Mouse (Mus musculus) cerebellum, adult 8-10 months (tissue): ENCODE measurements around the gene Gm28269.

ENCODE experiments used
- DNase-seq: peaks from one replicate; pipeline ENCODE4 v3.0.0; 2022

The Gm28269 gene

DNA sequence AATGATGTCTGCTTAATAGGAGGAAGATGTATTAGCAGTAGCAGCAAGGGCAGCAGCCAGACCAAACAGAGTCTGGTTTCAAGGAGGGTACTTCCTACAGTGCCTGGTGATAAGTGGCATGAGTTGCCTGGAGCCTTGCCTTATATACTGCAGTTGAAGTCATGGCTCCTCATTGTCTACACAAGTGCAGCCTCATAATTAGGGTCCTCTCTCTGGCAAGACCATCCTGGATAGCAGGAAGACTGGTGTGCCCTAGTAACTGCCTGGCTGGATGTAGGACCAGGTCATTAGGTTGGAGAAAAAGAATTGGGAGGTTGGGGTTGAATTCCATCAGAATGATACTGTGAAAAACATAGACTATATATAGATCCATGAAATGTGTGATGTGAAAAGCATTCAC is at the start of gene Gm28269:
Gm28269 (minus strand) TSS at position 101 of the 400 bp plus-strand sequence.
- DNase-seq = no peak

DNA sequence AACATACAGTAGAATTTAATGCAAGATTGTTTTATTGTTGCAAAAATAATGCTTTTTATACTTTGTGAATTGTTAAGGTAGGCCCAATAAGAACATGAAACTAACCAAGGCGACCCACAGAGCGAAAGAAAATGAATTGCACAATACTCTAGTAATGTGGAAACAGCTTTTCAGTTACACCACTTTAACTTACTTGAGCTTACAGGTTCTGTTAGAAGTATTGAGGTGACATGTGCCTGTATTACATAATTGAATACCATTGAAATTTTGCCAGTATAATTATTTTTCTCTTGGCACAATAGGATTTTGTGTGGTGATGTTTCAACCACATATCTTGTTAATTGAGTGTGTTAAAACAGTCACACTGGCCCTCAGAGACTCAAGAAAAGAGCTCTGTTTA is 28.0 kb downstream of the Gm28269 start:
- no peak for DNase-seq

DNA sequence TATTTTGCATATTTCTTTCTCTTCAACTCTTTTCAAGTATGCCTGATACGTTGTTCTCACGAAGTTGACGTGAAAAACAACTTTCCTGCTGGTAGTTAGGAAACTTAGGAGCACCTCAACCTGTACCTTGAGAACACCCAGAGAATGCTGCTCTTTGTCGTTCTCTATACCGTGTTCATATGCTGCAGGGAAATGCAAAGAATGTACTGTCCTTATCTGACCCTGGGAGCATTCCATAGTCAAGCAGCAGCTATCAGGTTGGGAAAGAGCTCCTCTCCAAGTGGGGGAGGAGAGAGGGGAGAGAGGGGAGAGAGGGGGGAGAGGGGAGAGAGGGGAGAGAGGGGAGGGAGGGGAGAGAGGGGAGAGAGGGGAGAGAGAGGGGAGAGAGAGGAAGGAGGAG is 29.6 kb downstream of the Gm28269 start:
- DNase-seq = no peak

DNA sequence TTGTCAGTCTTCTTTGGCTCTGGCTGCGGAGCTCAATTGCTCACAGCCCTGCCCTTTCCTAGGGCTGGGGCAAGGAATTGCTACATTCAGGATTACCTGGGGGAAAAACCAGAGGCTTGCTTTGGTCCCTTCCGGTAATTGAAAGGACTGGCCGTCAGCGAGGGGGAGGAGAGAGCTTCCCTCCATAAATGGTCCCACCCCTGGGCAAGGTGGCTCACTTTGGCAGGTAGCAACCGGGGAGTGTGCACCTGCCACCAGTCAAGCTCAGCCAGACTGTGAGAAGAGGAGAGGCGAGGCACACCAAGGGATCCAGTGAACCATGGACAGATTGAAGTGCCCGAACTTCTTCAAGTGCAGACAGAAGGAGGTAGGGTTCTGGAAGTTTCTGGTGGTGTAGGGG is 30.1 kb downstream of the Gm28269 start, which contains the start of gene Slc6a14:
Slc6a14 (plus strand) TSS at position 68 of the 400 bp plus-strand sequence.
- no peak for DNase-seq

DNA sequence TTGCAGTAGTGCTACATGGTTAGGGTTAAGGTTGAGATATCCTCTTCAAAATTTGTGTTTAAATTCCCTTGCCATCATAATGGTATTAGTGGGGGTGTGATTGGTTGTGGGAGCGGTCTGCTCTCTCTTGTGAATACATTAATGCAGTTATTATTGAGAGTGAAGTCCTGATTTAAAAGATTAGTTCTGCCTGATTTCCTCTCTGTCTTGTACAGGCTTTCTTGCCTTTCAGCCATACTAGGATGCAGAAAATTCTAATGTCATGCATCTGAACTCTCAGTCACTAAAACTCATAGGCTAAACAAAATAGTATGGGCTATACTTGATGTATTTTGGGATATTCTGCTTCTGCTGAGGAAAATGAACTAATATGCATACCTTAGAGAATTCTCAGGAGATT is 40.4 kb downstream of the Gm28269 start:
- DNase-seq = no peak

DNA sequence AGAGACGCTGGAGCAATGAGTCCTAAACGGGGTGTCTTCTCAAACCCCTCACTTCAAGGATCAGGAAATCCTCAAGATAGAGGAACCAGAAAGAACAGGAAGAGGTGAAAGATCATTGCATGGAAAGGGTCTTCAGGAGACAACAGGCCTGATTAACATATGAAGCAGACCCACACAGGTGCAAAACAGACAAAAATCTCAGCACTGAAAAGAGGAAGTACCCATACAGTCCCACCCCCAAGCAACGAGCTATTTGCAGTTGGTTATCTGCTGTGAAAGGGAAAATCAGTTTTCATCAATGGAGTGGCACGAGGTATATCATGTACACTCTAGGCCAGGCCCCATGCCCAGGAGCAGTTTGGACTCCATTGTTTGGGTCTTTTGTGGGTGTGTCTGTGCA is 43.3 kb downstream of the Gm28269 start:
- DNase-seq = no peak

DNA sequence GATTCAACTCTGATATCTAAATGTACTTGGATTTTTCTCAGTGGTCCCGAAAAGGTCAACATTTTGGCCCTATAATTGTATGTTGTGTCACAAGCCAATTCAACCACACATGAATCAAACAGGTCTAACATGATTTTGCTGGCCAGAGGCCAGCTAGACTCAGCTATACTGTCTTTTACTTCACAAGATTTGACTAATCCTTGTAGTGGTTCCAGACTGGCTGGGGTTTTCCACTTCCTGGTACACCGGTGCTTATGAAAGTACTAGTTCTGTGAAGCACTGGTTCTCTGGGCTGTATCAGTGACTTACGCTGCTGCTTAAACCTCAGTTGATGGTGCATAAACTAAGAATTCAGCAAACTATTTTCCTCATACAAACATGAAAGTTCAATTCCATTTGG is 49.2 kb downstream of the Gm28269 start:
- DNase-seq = no peak

DNA sequence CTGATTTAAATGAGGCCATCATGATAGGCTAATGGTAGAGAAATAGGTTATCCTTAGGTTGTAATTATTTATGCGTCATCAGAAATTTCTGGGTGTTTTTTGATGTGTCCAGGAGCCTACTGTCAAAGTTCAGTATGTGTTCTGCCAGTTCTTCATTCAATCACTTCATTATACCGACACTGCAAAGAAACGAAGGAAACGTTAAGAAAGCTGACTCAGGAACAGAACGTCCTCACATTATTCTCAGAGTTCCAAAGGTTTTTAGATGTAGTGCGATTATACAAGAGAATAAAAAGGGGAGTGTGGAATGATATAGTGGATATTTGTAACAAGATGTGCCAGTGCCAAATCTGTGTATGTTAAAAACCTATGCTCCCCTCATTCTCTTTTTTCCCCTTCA is 49.7 kb downstream of the Gm28269 start:
- no peak for DNase-seq
